Mouse (Mus musculus) telencephalon, adult 2 months (tissue): Measurements from ENCODE around the gene Cdk10.

Experiments used
- DNase-seq: peaks from one replicate; pipeline ENCODE4 v3.0.0-alpha.2; 2011; ENCODE audit warnings: low read depth, low spot score

Gene Cdk10

DNA sequence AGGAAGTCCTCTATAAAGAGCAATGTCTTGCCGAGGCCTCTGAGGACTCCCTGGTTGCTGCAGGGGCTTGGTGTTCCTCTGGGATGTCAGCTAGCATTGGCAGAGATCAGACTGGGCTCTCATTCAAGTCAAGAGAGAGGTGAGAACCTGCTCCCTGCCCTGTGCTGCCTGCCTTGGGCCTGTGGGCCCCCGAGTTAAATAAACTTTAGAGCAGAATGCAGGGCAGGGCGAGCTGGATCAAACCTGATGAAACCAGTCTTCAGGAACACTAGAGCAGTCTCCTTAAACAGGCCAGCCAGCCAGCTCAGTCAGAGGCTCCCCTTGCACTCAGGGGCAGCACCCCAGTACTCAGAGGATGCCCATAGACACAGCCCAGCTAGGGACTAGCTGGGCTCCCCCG is 47.3 kb downstream of the Cdk10 start:
- no peak for DNase-seq

DNA sequence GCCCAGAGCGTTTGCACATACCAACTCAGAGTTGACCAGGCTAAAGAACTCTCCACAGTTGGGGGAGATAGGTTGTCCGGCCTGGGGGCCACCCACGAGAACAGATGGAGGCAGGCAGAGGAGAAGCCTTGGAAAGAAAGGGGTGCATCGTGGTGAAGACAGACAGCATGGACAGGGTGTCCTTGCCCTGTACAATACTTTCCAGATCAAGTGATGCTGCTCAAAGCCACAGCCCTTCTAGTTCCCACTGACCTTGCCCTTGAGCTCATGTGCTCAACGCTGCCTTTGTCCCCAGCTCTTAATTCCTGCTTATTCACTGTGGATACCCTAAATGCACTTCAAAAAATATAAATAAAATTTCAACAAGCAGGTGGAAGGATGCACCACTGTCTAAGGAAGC is 49.8 kb downstream of the Cdk10 start:
- no peak for DNase-seq

DNA sequence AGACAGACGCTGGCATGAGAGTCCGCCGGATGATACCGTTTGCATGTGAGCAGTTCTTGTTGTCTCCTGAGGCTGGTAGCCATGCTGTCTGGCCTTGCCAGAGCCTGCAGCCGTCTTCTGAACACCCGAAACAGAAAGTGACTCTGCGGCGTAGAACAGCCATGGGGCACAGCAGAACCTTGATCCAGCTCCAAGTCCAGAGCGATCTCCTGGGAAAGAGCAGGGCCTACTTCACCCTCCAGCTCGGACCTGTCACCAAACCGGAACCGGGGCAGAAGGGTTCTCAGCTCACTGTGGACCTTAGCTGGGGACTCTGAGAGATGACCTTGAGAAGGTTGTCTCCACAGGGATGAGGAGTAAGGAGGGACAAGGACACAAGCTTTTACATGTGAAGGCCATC is 50.5 kb downstream of the Cdk10 start:
- no peak for DNase-seq

DNA sequence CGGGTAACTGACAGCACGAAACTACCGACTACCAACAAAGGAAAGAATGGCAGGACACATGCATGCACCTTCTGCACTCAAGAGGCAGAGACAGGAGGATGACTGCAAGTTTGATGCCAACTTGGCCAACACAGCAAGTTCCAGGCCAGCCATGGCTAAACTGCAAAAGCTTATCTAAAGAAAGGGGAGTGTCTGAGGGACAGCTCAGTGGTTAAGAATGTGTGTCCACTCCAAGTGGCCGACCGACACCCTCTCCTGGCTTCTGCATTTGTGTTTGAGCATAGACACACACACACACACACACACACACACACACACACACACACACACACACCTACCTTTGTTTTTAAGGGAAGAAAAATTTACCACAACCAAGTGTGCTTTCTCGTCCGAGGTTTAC is 53.8 kb downstream of the Cdk10 start:
- DNase-seq, result no peak

GRCm38 (mm10) chr8:123279828-123280227 is 55.2 kb downstream of the Cdk10 start:
- DNase-seq, result no peak

DNA sequence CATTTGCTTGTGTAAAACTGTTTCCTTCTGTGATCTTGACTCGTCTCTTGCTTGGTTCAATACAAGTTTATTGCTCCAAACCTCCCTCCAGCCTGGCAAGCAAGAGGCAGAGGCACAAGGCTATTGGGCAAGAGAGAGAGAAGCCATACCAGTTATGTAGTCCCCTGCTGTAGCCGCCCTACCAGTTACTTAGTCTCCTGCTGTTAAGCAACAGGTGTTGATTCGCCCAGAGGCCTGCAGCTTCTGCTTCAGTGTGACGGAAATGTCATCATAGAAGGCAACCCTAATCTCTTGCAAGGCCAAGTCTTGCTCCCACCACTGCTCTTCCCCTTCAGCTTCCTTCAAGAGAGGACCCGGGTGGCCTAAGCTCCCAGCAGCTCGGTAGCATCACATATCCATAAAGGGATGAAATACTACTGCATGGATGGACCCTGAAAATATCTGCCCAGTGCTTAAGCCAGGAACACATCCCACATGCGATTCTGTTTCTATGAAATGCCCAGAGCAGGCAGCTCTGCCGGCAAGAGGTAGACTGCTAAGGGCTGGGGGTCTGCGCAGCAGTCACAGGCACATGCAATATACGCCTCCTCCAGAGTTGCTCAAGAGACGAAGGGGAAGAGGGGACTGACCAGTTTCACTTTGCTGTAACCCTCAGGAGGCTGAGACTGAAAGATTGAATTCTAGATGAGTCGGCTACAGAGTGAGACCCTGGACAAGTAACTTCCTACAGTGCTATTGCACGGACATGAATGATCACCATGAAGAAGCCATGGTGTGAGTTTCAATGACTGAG is 55.9 kb downstream of the Cdk10 start:
- DNase-seq, result no peak
